Mouse (Mus musculus) liver, adult 2 months (tissue): ENCODE results near the gene Veph1. TPM values are rescaled to one million over a fixed set of nuclear protein-coding genes. Genes with fewer than 3 reads are reported as not detected.

ENCODE experiments used
- DNase-seq: peaks from one replicate; pipeline ENCODE4 v3.0.0-alpha.2; 2011; ENCODE audit warnings: low read depth, low spot score; ENCODE audit errors: extremely low read depth
- H3K27ac ChIP-seq: fragments of 200-500 bp; replicated peaks from 2 replicates; pipeline ENCODE4 v1.5.1; 2012; ENCODE audit warnings: low read depth, mild to moderate bottlenecking, control low read depth, inconsistent platforms, low read length; ENCODE audit not compliant: insufficient read depth
- H3K27me3 ChIP-seq: fragments of 200-500 bp; 2 replicates; pipeline ENCODE4 v1.6.1; 2012; ENCODE audit warnings: mild to moderate bottlenecking, moderate library complexity, low read length, inconsistent platforms; ENCODE audit not compliant: control insufficient read depth, insufficient read depth
- H3K36me3 ChIP-seq: fragments of 200-500 bp; 2 replicates; pipeline ENCODE4 v1.6.1; 2012; ENCODE audit warnings: low read length, inconsistent platforms; ENCODE audit not compliant: control insufficient read depth, insufficient read depth
- H3K4me1 ChIP-seq: fragments of 200-500 bp; 2 replicates; pipeline ENCODE4 v1.6.1; 2011; ENCODE audit warnings: low read length; ENCODE audit not compliant: control insufficient read depth, insufficient read depth
- H3K4me3 ChIP-seq: fragments of 200-500 bp; 2 replicates; pipeline ENCODE4 v1.5.1; 2011; ENCODE audit warnings: low read depth, mild to moderate bottlenecking, control low read depth, low read length, moderate library complexity; ENCODE audit not compliant: insufficient read depth
- H3K79me2 ChIP-seq: fragments of 200-500 bp; 2 replicates; pipeline ENCODE4 v1.6.1; 2012; ENCODE audit warnings: inconsistent platforms, mild to moderate bottlenecking, low read length, moderate library complexity; ENCODE audit not compliant: control insufficient read depth, insufficient read depth
- H3K9ac ChIP-seq: fragments of 200-500 bp; 2 replicates; pipeline ENCODE4 v1.6.1; 2012; ENCODE audit warnings: low read depth, mild to moderate bottlenecking, control low read depth, inconsistent platforms, low read length
- CTCF ChIP-seq: fragments of 200-500 bp; IDR thresholded peaks from 2 replicates; pipeline ENCODE4 v1.5.1; 2011; ENCODE audit warnings: low read depth, low read length, control low read depth
- POLR2A ChIP-seq: fragments of 200-500 bp; IDR thresholded peaks from 2 replicates; pipeline ENCODE4 v1.6.1; 2011; ENCODE audit warnings: low read length, control low read depth; ENCODE audit not compliant: insufficient read depth; ENCODE audit errors: extremely low read depth
- WGBS: fragments of 180-500 bp; shearing (Covaris S2); methylation state at CpG from one replicate; pipeline ENCODE4 v1.1.7; 2018; 5-methylcytosine and 5-hydroxymethylcytosine counted together
- polyA plus RNA-seq: library from polyadenylated mRNA; depleted of rRNA; stranded (reverse); fragments of >200 nt; gene quantifications from 2 replicates; pipeline ENCODE4 v1.2.3, GENCODE M21; 2012
- total RNA-seq: library from RNA; depleted of rRNA; stranded (reverse); fragments of >200 nt; gene quantifications from 2 replicates; pipeline ENCODE4 v1.2.3, GENCODE M21; 2014

The Veph1 gene
- total and polyA plus RNA-seq, 2 experiments = 0.10 to 0.28 TPM

GRCm38 (mm10) chr3:66325962-66326834 is 29.6 kb upstream of the Veph1 start:
- H3K4me3 ChIP-seq = no peak overlapping the region
- no peak overlapping the region for H3K9ac ChIP-seq
- H3K4me1 ChIP-seq = no peaks in the 10 kb centered on the region
- no peaks in the 10 kb centered on the region for H3K27me3 ChIP-seq
- 84% methylated on average over 16 of the region's 16 CpGs for WGBS
- no peaks in the 10 kb centered on the region for H3K79me2 ChIP-seq
- TF ChIP-seq CTCF (no peak), POLR2A (no peak)
- no peak for DNase-seq
- H3K36me3 ChIP-seq = no peaks in the 10 kb centered on the region
- H3K27ac ChIP-seq = no peak overlapping the region

GRCm38 (mm10) chr3:66325486-66325951 is 28.9 kb upstream of the Veph1 start:
- no peaks in the 10 kb centered on the region for H3K79me2 ChIP-seq
- H3K36me3 ChIP-seq = no peaks in the 10 kb centered on the region
- DNase-seq = no peak
- WGBS = 86% methylated on average over 5 of the region's 5 CpGs
- no peak overlapping the region for H3K27ac ChIP-seq
- no peak overlapping the region for H3K9ac ChIP-seq
- no peaks in the 10 kb centered on the region for H3K27me3 ChIP-seq
- no peaks in the 10 kb centered on the region for H3K4me1 ChIP-seq
- TF ChIP-seq CTCF (no peak), POLR2A (no peak)
- no peak overlapping the region for H3K4me3 ChIP-seq

GRCm38 (mm10) chr3:66314793-66315715 is 18.4 kb upstream of the Veph1 start:
- Histone ChIP-seq H3K4me3 (no peak overlapping the region), H3K9ac (no peak overlapping the region), H3K27ac (no peak overlapping the region), H3K4me1 (no peaks in the 10 kb centered on the region), H3K27me3 (no peaks in the 10 kb centered on the region), H3K36me3 (no peaks in the 10 kb centered on the region), H3K79me2 (no peaks in the 10 kb centered on the region)
- TF ChIP-seq POLR2A (no peak), CTCF (no peak)
- WGBS = 88% methylated on average over 8 of the region's 8 CpGs
- DNase-seq = no peak

GRCm38 (mm10) chr3:66310586-66310985 is 13.9 kb upstream of the Veph1 start:
- Histone ChIP-seq H3K9ac (no peak overlapping the region), H3K36me3 (no peaks in the 10 kb centered on the region), H3K27me3 (no peaks in the 10 kb centered on the region), H3K27ac (no peak overlapping the region), H3K4me3 (no peak overlapping the region), H3K4me1 (no peaks in the 10 kb centered on the region), H3K79me2 (no peaks in the 10 kb centered on the region)
- TF ChIP-seq POLR2A (no peak), CTCF (no peak)
- 89% methylated on average over 1 of the region's 1 CpGs for WGBS
- no peak for DNase-seq

- TF ChIP-seq POLR2A = no peak
- no peak for TF ChIP-seq CTCF
- Histone ChIP-seq H3K27ac (no peak overlapping the region), H3K79me2 (no peaks in the 10 kb centered on the region), H3K4me1 (no peaks in the 10 kb centered on the region), H3K4me3 (no peak overlapping the region), H3K27me3 (no peaks in the 10 kb centered on the region), H3K36me3 (no peaks in the 10 kb centered on the region), H3K9ac (no peak overlapping the region)
- DNase-seq = no peak
- 93% methylated on average over 1 of the region's 1 CpGs for WGBS
These were observed 12.9 kb upstream of the Veph1 start for GRCm38 (mm10) chr3:66309531-66309930.
